Mouse (Mus musculus) neutrophil, adult 5-6 weeks (primary cell): ENCODE results near the gene Fam184a. TPM values are rescaled to one million over a fixed set of nuclear protein-coding genes. Genes with fewer than 3 reads are reported as not detected.
"Not testable (repeated sequence)": the region's sequence is repeated elsewhere in the genome, so short reads cannot be mapped to it uniquely, and the experiment has no call there.

Experiments used
- ATAC-seq: fragments of 151-379, 151-347 bp; 2 replicates; pipeline ENCODE4 v1.8.0; 2017; ENCODE audit warnings: mild to moderate bottlenecking, moderate TSS enrichment; ENCODE audit not compliant: insufficient number of reproducible peaks, poor library complexity, low FRiP score, severe bottlenecking; ENCODE audit errors: extremely low read depth
- total RNA-seq: library from RNA; stranded (forward); fragments of 200-1000 nt; gene quantifications from 2 replicates; pipeline ENCODE4 v1.2.3, GENCODE M21; 2017

Fam184a gene
- total RNA-seq, 1 experiment from 2014 or later = not detected

DNA sequence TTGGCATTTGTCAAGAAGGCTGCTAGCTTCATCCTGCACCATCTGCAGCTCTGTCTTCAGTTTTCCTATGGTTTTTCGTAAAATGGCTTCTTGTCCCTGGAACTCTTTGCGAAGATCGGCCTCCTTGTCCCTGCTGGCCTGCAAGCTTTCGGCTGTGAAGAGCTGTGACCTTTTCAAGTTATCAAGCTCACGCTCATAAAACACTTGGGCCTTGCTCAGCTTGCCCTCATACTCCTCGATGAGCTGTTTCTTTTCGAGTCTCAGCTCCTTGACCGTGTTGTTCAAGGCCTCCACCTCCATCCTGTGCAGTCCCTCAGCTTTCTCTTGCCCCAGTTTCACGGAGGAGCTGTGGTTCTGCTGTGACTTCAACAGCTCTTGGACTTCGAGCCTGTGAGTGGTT lies 52.4 kb downstream of the Fam184a start:
- ATAC-seq = no peak

- ATAC-seq = no peak
Measured at GRCm38 (mm10) chr10:53694757-53695156, 56.2 kb downstream of the Fam184a start.

DNA sequence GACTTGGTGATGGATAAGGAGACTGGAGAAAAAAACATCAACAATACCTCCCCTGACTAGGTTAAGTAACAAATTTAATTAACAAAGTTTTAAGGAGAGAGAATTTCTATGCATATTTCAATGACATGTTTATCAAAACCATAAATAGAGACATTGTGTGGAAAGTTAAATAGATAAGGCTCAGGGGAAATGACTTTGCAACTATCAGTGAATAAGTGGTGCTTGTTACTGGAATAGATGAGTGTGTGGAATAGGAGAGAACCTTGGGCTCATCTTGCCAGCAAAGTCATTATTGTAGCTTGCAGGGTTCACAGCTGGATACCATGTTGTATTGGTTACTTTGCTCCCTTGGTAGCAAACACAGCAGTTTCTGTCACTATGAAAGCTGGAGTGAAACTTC lies 59.7 kb downstream of the Fam184a start:
- ATAC-seq = no peak

DNA sequence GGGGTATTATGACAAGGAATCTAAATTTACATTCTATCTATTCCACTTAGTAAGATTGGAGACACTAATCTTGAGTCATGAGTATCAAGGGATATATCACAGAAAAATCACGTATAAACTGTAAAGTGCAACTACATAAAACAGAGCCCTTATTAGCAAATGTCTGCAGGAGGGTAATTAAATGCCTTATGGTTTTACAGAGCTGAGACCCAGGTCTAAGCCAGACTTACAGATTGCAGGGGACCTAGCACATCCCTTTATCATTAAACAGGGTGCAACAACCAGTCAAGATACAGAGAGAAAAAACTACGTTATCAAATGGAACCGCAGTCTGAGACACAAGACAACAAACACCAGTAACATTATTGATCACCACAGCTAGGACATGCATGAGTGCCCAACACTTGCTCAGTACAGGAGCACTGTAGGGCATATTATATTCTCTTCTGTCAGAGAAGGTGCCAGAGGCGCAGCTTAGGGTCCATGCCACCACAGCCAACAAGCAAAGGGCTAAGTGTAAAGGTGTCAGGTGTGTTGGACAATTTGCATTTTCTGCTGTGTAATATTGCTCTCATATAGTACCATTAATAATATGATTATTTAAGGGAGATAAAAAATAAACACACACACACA lies 61.9 kb downstream of the Fam184a start:
- no peak for ATAC-seq

DNA sequence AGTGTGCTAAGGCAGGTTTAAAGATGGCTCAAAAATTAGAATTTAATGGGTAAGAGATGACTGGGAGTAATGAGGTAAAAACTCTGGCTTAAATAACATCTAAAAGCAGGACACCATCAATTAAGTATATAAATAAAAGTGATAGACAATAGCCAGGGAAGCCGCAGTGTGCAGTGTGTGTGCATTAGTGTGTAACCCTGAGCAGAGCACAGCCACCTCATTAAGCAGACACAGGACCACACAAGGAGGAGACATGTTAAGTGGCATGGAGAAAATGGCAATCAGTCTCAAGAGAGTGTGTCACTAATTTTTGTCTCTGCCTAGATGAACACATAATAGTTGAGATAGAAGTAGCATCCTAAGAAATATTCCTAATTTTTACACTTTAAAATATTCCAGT lies 62.4 kb downstream of the Fam184a start:
- no peak for ATAC-seq

GRCm38 (mm10) chr10:53687888-53688287 lies 63.0 kb downstream of the Fam184a start:
- ATAC-seq = no peak

DNA sequence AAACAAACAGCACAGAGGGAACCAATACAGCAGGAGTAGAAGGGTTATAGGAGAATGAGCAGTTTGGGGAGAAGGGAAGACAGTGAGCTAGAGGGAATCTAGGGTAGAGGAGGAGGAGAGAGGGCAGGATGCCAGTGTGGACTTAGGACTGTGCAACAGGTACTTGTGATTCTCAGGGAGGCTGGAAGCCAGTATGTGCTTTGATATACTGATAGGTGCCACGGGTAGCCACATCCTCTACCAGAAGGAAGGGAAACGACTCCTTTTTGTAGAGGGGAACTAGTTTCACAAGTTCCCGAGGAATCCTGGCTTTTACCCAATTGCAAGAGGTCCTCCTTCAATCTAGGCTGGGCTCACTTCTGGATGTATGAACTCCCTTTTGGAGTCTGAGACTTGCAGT lies 65.1 kb downstream of the Fam184a start:
- no peak for ATAC-seq

GRCm38 (mm10) chr10:53683226-53683625 lies 67.7 kb downstream of the Fam184a start:
- no peak for ATAC-seq

GRCm38 (mm10) chr10:53679690-53680557 lies 71.0 kb downstream of the Fam184a start:
- ATAC-seq = no peak

DNA sequence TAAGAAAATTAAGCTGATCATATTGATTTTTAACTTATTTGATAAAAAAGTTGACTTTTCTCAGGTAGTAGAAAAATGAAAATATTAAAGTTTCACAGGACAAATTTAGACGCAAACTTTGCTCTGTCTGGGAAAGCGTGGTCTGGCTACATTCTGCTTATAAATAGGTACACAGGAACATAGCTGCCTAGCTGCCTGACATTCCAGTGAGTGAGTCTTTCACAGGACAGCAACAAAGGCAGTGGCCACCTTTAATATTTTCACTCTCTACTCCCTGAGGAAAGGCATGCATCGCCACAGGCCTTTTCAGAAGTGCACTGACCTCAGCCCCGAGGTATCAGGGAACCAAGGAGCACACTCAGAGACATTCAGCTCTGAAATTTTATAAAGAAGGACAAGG lies 89.1 kb downstream of the Fam184a start:
- no peak for ATAC-seq

- ATAC-seq = not testable (repeated sequence)
Measured at GRCm38 (mm10) chr10:53654239-53654638, 96.7 kb downstream of the Fam184a start.

GRCm38 (mm10) chr10:53650683-53651082 lies 100.2 kb downstream of the Fam184a start:
- no peak for ATAC-seq

DNA sequence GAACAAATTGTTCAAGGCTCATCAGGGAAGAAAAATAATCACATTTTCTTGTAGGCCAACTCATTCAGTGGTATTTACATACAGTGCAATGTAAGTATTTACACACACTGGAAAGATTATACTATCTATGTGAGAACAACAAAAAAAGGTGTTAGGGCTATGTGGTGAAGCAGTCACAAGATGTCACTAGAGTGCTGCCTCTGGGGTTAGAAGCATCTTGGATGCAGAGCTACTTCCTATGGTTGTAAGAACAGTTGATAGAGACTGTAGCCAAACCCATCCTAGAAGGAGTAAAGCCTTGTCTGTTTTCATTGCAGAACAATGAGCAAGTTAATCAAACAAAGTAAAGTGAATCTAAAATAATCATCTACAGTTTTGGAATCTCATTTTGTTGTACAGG lies 109.4 kb downstream of the Fam184a start:
- ATAC-seq = no peak

- no peak for ATAC-seq
Measured at GRCm38 (mm10) chr10:53635246-53635971, 115.5 kb downstream of the Fam184a start.

DNA sequence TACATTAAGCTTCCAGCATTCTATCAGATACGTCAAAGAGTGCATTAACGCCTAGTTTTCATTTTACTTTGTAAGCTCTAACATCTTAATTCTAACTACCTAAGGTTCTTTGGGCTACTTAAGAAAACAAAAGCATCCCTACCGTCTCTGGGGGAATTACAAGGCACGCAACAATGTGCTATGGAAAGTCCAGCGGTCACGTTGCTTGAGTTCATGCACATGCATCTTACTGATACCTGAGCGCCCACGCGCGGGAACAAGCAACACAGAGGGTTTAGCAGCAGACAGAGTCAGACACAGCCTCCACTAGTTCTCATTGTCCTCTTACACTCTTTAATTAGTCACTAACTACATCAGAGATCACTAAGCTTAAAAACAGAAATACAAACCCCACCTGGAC lies 116.8 kb downstream of the Fam184a start:
- ATAC-seq = no peak

DNA sequence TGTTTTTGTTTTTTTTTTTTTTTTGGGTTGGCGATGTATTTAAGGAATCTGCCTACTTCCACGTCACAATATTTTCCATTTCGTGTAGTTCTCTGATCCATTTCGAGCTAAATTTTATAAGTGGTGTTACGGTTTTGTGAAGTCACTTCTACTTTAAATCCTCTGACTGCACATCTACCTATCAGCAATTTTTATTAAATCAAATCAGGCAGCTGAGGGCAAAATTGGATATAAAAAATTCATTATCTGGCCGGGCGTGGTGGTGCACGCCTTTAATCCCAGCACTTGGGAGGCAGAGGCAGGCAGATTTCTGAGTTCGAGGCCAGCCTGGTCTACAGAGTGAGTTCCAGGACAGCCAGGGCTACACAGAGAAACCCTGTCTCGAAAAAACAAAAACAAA lies 120.6 kb downstream of the Fam184a start, which contains the start of gene Mcm9:
Mcm9 (minus strand) TSS at position 101 of the 400 bp plus-strand sequence.
- not testable (repeated sequence) for ATAC-seq

DNA sequence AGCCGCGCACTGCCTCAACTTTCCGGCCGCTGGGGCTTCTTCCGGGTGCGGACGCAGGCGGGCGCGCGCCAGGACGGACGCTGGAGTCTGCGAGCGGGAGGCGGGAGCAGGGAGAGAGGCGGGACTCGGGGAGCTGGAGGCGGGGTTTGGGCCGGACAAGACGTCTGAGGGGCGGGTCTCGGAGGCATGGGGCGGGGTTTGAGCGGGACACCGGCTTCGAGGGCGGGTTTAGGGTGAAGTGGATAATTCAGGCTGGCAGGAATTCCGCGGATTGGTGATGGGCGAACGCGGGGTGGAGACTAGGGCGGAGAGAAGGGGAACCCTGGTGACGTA lies 121.0 kb downstream of the Fam184a start:
- ATAC-seq = peak; percentile 95

- ATAC-seq = peak; percentile 69
Measured at GRCm38 (mm10) chr10:53629247-53629917, 121.5 kb downstream of the Fam184a start.

DNA sequence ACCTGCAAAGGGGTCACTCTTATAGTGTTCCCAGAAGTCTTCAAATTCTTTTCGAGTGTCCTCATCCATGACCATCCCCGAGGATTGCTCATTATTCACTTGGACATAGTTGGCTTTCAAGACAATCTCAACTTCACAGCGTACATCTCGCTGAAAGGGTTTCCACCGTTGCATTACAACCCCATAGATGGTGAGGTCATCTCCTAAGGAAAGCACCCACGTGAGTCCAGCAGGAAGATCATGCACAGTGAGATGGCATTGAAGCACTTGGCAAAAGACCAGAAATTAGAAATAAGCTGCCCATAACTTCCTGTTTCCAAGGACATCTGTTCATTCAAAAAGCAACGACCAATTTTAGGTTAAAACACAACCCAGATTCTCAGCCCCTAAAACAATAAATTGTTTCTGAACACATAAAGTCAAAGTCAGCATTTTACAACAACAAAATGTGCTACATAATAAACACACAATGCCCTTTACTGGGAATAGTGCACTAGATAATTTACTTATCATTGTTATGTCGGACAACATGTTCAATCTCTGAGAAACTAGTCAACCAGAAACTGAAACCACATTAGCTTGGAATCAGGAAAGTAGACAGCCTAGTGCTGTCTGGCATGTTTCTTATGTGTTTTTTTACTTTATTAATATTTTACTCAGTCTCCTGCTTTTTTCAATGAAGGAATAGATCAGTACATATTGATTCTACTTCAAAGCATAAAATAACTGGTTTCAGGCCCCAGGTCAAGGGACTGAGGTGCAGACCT lies 134.9 kb downstream of the Fam184a start:
- no peak for ATAC-seq
